Mouse (Mus musculus) lung, adult 2 months (tissue): ENCODE results near the gene Skida1.

Experiments
- CTCF ChIP-seq: fragments of 200-500 bp; IDR thresholded peaks from 2 replicates; pipeline ENCODE4 v1.5.1; 2011; ENCODE audit warnings: mild to moderate bottlenecking, low read length, control low read depth; ENCODE audit not compliant: insufficient read depth
- POLR2A ChIP-seq: fragments of 200-500 bp; IDR thresholded peaks from 2 replicates; pipeline ENCODE4 v1.6.1; 2011; ENCODE audit warnings: low read depth, mild to moderate bottlenecking, control low read depth, low read length, borderline replicate concordance; ENCODE audit errors: extremely low read depth

DNA sequence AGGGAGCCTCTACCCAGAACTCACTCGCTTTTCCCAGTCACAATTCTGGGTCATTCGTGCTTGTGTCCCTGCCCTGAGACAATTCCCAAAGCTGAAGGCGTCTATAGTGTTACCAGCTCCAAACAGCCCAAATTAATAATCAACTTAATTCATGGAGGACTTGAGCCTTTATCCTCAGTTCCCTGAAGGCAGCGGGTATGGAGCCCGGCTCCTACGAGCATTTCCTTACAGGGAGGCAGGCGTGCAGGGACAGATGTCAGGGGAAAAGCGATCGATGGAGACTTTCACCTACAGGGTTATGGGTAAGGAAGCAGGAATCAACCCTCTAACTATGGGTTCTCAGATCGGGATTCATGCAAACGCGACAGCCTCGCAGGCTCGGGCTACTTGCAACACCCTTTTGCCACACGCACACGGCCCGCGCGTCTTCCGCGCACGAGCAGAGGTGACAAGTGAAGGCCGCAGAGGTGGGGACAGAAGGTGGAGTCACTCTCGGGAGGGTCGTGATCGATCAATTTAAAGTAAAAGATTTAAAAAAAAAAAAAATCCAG, 17.5 kb downstream of the Skida1 start:
- TF ChIP-seq CTCF (no peak), POLR2A (no peak)
